Mouse (Mus musculus) left cerebral cortex, adult 8-10 months (tissue): ENCODE data around the gene Eif4b. TPM values are rescaled to one million over a fixed set of nuclear protein-coding genes. Genes with fewer than 3 reads are reported as not detected.

Experiments used
- total RNA-seq, 4 experiments: library from RNA; stranded (reverse); gene quantifications; 2 replicates each; pipeline ENCODE4 v1.2.4; 2022

The Eif4b gene
- total RNA-seq, 4 experiments from 2014 or later: 191 to 203 (median 200) TPM

Other genes with a start within 250 kb of the Eif4b start
- gene Krt1, start 223.0 kb upstream of the Eif4b start, total RNA-seq: 1 to 10 TPM; 1.7 to 3.3 (median 2.6) TPM
- gene Krt77, start 204.1 kb upstream of the Eif4b start, total RNA-seq: 10 to 100 TPM in 2 of 4 experiments, 1 to 10 TPM in 2; 7.2 to 11.8 (median 10.0) TPM
- not detected for gene Krt76, start 180.9 kb upstream of the Eif4b start, total RNA-seq
- not detected for gene Krt4, start 149.0 kb upstream of the Eif4b start, total RNA-seq
- gene Krt79, start 133.4 kb upstream of the Eif4b start, total RNA-seq: not detected
- gene Krt78, start 119.5 kb upstream of the Eif4b start, total RNA-seq: not detected
- under 1 TPM; 0.17 to 0.95 (median 0.23) TPM for gene Krt8, start 69.3 kb upstream of the Eif4b start, total RNA-seq
- 1 to 10 TPM in 2 of 4 experiments, under 1 TPM in 2; 0.26 to 2.5 (median 1.3) TPM for gene Krt18, start 45.6 kb upstream of the Eif4b start, total RNA-seq
- gene Tns2, start 26.6 kb downstream of the Eif4b start, total RNA-seq: 10 to 100 TPM; 23.3 to 29.5 (median 24.3) TPM
- 100 to 1,000 TPM; 147 to 167 (median 161) TPM for gene Spryd3, start 62.5 kb downstream of the Eif4b start, total RNA-seq
- gene Igfbp6, start 70.6 kb downstream of the Eif4b start, total RNA-seq: 10 to 100 TPM; 42.4 to 49.5 (median 45.5) TPM
- gene Soat2, start 76.8 kb downstream of the Eif4b start, total RNA-seq: under 1 TPM in 2 of 4 experiments, not detected in 2; 0.26 to 0.27 TPM
- 10 to 100 TPM; 72.4 to 79.4 (median 73.1) TPM for gene Zfp740, start 129.5 kb downstream of the Eif4b start, total RNA-seq
- gene Csad, start 131.0 kb downstream of the Eif4b start, total RNA-seq: 10 to 100 TPM; 24.6 to 38.7 (median 31.1) TPM
- gene Itgb7, start 158.2 kb downstream of the Eif4b start, total RNA-seq: 1 to 10 TPM in 2 of 4 experiments, under 1 TPM in 2; 0.23 to 2.9 (median 1.7) TPM
- 10 to 100 TPM; 13.5 to 16.8 (median 16.3) TPM for gene Rarg, start 183.7 kb downstream of the Eif4b start, total RNA-seq
- gene Gm9918, start 196.8 kb downstream of the Eif4b start, total RNA-seq: not detected
- gene Mfsd5, start 205.7 kb downstream of the Eif4b start, total RNA-seq: 10 to 100 TPM; 38.3 to 48.5 (median 42.1) TPM
- gene Espl1, start 222.5 kb downstream of the Eif4b start, total RNA-seq: 1 to 10 TPM in 3 of 4 experiments, under 1 TPM in 1; 0.91 to 1.5 (median 1.2) TPM